Mouse (Mus musculus): ENCODE results near the gene Tarbp2.
A peak's percentile ranks its signal among the peaks of the same experiment; 100 is the strongest.

Gene Tarbp2

DNA sequence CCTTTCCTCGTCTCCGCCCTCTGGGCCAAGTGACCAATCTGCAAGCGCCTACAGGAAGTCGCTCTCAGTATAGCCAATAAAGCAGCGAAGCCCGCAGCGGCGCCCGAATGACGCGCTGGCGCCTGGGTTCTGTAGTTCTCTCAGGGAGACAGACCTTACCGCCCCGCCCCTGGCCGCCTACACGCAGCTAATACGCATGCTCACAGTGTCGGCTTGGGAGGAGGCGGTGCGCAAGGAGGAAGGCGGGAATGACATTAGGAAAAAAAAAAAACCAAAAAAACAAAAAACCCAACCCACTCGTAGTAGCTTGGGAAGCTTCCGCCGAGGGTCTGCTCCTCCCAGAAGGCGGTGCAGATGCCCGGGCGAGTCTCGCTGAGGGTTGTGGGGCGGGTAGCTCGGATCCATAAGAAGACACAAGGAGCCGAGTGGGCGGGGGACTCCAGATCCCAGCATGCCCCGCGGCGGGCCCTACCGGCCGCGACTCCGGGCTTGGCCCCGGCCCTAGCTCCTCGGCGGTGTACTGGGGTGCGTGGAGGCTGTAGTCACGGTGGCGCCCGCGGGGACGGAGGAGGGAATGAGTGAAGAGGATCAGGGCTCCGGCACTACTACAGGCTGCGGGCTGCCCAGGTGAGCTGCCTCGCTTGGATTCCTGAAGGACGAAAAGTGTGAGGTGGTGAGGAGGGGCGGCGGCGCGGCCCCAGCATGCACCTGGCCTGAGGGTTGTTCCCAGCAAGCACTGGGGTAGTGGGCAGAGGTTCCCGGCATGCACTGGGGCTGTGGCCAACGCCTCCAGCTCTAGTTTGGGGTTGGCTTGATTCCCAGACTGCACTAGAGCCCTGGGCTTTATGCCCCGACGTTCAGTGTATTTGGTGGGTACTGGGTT is at the start of gene Tarbp2:
Gene Tarbp2 (plus strand): TSS at position 217 of the 883 bp plus-strand sequence.
- peak; percentile 99 for DNase-seq (ENCODE audit: low read depth, low spot score)

DNA sequence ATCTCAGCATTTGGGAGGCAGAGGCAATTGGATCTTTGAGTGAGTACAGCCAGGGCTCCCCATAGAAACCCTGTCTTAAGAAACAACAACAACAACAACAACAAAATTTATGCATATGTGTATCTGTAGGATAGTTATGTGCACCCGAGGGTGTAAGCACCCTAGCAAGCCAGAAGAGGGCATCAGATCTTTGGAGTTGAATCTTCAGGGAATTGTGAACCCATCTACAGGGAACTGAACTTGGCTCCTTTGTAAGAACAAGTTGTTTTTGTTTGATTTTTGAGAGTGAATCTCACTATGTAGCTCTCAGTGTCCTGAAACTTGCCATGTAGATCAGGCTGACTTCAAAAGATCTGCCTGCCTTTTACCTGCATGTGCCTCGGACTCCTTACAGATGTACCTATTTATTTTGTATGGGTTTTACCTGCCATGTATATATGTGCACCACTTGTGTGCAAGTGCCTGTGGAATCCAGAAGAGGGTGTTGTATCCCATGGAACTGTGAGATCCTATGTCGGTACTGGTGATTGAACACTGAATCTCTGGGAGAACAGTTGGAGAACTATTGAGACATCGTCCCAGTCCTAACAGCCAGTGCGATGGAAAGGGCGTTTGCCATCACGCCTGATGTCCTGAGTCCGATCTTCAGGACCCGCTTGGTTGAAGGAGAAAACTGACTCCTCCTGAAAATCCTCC is 49.2 kb upstream of the Tarbp2 start:
- no peak for DNase-seq (ENCODE audit: low read depth, low spot score)

DNA sequence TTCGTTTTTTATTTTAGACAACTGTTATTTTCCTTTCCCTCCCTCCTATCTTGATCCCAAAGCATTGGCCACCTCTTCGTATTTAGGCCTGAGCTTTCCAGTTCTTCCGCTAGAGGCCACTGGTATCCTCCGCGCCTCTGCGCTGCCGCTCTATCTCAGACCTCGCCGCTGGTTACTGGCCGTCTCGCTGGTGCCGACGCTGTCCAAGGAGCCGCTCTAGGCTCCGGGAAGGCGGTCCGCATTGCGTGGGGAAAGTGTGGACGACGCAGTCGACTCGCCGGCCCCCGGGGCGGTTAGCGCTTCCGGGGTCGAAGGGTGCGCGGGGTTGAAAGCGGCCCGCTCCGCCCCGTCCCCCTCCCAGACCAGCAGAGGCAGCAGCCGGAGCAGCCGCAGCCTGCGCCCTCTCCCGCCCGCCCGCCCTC is 47.8 kb upstream of the Tarbp2 start, which contains the start of gene Pcbp2:
Gene Pcbp2 (plus strand): TSS at position 357 of the 422 bp plus-strand sequence.
- DNase-seq (ENCODE audit: low read depth, low spot score): peak; percentile 93

DNA sequence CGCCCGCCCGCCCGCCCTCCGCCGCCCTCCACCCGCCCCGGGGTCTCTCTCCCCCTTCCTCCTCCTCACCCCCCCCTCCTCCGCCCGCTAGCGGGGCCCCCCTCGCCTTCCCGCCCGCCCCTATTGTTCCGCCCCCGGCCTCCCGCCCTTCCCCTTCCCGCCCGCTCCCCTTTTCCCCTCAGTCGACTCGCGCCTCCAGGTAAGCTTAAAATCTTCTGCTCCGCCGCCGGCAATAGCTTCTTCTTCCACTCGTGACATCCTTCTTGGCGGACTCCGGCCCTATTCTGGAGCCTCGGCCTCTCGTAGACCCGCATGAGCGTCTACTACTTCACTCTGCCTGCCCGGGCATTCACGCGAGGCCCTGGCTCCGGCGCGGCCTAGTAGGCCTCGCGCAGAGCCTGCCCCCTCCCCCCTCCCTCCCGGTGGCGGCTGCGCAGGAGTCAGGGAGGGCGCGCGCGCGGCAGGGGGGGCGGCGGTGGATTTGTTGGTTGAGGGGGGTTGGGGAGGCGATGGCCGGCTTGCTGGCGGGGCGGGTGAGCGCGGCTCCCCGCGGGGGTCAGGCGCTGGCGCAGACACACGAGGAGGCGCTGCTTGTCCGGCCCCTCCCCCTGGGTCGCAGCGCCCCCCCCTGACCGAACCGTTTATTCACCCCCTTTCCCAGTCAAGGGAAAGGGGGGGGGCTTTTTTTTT is 47.2 kb upstream of the Tarbp2 start:
- no peak for DNase-seq (ENCODE audit: low read depth, low spot score)

DNA sequence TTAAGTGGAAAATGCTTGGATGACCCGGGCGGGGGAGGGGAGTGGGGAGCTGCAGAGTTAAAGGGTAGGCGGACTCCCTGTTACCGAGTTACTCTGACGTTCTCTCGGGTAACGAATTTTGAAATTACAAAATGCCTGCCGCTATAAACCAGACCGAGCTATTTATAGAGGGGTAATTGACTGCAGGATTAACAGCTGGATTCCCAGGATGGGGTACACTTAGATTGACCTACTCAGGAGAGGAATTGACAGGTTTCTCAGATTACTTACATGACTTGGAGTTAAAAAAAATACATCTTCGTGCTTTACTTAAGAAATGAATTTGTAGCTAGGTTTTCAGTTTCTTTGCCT is 46.7 kb upstream of the Tarbp2 start:
- DNase-seq (ENCODE audit: low read depth, low spot score): no peak

DNA sequence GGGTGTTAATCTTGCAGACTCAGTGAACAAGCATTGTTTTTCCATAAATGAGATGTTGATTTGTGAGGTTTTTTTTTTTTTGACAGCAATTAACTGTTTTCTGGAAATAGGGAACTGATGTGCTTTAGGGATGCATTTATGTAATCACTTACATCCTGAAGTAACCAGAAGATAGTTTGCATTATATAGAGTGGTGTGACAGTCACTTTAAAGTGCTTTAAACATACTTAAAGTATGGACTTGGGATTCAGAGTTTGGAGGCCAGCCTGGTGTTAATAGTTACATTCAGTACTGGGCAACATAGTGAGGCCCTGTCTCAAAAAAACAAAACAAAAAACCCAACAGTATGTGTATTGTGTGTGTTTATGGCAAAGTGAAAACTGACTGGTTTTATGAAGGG is 46.3 kb upstream of the Tarbp2 start:
- DNase-seq (ENCODE audit: low read depth, low spot score): no peak

DNA sequence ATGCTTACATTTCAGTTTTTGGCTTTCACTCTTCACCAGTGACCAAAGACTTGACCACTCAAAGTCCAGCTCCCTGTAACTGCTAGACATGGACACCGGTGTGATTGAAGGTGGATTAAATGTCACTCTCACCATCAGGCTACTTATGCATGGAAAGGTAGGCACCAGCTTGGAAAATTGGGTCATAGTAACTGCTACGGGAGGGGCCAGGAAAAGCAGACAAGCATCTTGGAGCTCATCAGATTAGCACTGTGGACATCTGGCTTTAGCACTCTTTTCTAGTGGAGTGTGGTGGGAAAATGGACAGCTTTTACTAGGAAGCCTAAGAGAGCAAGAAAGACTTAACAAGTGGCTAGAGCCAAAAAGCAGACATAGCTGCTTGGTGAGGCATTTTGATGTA is 44.7 kb upstream of the Tarbp2 start:
- no peak for DNase-seq (ENCODE audit: low read depth, low spot score)

DNA sequence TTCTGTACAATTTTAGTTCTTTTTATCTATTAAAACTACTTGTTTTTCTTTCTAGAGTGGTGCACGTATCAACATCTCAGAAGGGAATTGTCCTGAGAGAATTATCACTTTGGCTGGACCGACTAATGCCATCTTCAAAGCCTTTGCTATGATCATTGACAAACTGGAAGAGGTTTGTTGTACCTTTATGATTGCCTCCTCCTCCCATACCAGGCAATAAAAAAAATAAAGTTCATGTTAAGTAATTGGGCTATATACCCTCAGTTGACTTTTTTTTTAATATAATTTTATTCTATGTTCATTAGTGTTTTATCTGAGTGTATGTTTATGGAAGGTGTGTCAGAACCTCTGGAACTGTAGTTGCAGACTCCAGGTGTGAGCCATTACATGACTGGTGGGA is 43.5 kb upstream of the Tarbp2 start:
- DNase-seq (ENCODE audit: low read depth, low spot score): no peak

DNA sequence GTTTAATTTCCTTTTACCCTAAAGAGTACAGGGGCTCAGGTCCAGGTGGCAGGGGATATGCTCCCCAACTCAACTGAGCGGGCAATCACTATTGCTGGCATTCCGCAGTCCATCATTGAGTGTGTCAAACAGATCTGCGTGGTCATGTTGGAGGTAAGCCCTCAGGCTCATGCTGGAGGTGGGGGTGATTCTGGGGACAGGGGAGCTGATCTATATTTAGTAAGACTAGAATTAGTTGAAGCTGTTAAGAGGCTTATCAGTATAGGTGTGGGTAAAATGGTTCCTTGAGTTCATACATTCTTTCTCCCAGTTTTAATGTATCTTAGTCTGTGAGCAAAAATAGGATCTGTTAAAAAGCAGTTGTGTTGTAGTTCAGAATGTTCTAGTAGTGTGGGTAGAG is 34.9 kb upstream of the Tarbp2 start:
- DNase-seq (ENCODE audit: low read depth, low spot score): no peak

DNA sequence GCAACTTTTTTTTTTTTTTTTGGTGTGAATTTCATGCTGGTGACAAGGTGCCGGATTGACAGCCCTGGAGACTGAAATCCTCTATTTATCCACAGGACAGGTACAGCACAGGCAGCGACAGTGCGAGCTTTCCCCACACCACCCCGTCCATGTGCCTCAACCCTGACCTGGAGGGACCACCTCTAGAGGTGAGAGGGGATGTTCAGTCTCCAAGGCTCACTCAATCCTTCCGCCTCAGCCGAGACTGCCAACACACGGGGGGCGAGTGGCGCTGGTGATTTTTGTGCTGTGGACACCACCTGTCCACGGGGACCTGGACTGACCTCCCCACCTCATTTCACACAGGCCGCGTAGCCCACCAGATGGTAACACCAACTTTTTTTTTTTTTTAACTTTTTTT is 32.1 kb upstream of the Tarbp2 start:
- DNase-seq (ENCODE audit: low read depth, low spot score): no peak

DNA sequence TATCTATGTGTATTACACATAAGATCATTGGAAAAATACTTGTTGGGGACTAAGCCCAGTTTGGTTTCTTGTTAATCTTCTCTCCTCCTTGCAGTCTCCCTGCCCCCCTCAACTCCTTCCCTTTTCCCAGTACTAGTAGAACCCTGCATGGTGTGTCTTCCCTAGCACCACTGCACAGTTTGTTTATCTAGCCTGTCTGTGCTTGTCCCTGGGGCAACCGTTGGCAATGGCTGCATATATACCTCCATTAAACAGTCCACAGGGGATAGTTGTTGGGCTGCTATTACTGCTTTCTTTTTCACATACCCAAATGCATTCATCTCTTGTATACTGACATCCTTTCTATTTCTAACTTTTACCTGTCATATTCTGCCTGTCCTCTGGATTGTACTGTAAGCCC is 30.3 kb upstream of the Tarbp2 start:
- DNase-seq (ENCODE audit: low read depth, low spot score): no peak

DNA sequence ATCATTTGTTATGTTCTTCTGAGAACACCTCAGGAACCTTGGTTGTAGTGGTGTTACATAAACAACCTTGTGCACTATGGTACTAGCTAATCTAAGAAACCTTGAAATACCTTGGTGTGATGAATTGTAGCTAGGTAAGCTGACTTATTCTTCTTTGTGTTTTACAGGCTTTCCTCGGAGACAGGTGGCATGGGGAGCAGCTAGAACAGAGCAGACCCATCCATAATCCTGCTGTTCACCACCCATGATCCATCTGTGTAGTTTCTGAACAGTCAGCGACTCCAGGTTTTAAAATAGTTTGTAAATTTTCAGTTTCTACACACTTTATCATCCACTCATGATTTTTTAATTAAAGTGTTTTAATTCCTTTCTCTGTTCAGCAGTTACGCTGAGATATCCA is 19.7 kb upstream of the Tarbp2 start:
- no peak for DNase-seq (ENCODE audit: low read depth, low spot score)

DNA sequence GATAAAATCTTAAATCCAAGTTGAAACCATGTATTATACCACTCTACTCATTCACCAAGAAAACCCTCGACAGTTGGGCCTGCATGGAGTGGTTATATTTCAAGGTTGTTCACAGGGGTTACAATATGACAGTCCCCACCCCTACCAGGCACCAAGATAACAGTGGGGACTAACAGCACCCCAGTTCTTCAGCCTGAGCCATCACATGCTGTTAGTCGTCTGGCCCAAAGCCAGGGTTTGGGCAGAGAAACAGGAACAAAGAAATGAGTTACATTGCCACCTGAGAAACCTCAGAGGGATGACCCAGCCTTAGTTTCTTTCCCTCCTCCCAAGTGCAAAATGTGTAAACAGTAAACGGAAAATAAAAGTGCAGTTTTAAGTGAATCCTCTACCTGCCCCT is 18.6 kb upstream of the Tarbp2 start:
- DNase-seq (ENCODE audit: low read depth, low spot score): no peak

DNA sequence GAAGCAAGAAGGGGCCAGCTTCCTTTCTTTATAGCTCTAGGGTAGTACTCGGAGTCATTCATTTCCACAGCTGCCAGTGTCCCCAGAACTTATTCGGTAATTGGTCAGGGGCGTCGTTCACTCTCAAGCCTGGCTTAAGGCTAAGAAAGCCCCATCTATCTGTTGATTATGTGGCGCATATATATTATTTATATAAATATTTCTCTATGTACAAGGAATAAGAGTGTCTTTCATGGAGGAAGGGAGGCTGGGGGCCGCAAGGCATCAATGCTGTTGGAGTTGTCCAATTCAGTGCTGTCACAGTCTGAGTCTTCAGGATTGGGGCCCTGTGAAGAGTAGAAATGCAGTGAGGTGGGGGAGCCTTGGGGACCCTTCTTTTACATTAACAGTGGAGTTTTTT is 18.1 kb upstream of the Tarbp2 start:
- DNase-seq (ENCODE audit: low read depth, low spot score): no peak

DNA sequence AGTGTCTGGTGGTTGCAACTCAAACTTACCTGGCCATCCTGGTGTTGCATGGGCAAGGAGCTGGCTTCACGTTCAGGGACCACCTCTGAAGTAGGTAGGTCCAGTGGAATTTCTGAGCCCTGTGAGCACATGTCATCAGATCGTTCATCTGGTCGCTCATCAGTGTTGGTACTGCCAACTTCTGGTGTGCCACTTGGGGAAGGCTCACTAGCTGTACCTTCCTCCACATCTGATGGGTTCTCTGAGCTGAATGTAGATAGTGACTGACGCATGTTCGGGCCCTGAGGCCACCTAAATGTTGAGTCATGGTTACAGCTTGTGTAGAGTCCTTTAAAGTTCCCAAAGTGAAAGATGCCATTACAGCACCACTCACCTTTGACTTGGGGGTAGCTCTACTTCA is 17.5 kb upstream of the Tarbp2 start:
- no peak for DNase-seq (ENCODE audit: low read depth, low spot score)

DNA sequence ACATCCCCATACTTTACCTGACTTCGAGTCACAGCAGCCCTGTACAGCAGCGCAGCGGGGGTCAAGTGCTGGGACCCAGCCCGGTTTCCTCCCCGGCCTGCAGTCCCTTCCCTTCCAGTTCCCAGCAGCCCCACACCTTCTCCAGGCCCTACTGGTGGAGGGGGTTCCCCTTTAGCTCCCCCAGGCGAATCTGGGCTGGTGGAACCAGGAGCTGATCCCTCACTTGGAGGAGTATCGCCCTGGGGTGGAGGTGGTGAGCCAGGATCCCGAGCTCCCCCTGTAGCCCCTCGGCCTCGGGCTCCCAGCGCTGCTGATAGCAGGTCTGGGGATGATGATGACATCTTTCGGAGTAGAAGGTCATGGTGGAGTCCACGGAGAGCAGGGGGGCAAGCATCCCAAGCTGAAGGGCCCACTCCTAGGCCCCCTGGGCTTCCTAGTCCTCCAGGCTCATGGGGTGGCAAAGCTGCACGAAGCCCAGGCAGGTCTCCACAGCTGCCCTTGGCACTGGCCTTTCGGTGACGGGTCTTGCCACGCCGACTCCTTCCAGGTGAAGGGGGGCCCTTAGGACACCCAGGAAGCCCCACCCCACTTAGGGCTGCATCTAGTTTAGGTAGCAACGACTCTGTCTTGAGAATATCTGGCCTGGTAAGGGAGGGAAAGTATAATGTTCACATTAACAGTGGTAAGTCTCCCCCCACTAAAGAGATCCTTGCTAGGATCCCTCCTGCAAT is 16.7 kb upstream of the Tarbp2 start:
- no peak for DNase-seq (ENCODE audit: low read depth, low spot score)

DNA sequence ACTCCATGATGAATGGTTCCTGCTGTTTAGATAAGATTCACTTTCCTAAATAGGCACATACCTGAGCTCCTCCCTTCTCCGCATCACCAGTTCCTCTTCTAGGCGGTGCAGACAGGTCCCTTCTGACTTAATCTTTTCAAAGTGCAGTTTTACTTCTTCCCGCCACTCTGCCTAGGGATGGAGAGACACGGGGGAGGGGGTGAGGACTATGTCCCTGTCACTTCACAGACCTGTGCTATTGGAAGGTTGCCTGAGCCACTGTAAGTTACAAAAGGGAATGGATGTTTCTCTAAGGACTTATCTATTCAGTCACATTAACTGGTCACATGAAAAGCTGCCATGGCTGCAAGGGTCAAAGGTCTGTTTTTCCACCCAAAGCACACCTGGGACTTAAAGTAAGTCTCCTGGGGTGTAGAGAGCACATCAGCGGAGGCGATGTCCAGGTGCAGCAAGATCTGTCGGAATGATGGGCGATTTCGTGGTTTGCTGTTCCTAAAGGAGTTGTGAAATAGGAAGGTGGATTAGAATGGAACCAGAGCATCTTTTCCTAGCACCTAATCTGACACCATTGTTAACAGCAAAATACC is 15.6 kb upstream of the Tarbp2 start:
- DNase-seq (ENCODE audit: low read depth, low spot score): no peak

DNA sequence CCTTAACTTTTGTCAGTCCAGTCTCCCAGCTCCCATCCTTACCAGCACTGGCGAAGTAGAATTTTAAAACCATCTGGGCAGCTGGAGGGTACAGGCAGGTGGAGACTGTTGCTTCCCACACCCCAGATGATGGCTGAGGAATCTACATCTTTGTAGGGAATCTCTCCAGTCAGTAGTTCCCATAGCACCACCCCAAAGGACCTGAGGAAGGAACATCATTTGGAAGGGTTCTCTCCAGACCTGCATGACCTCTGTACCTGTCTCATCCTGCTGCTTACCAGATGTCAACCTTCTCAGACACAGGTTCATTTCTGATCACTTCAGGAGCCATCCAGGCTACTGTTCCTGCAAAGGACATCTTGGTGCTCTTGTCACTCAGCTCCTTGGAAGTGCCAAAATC is 14.5 kb upstream of the Tarbp2 start, which contains the start of gene Gm10337:
Gene Gm10337 (plus strand): TSS at position 276 of the 400 bp plus-strand sequence.
- no peak for DNase-seq (ENCODE audit: low read depth, low spot score)

DNA sequence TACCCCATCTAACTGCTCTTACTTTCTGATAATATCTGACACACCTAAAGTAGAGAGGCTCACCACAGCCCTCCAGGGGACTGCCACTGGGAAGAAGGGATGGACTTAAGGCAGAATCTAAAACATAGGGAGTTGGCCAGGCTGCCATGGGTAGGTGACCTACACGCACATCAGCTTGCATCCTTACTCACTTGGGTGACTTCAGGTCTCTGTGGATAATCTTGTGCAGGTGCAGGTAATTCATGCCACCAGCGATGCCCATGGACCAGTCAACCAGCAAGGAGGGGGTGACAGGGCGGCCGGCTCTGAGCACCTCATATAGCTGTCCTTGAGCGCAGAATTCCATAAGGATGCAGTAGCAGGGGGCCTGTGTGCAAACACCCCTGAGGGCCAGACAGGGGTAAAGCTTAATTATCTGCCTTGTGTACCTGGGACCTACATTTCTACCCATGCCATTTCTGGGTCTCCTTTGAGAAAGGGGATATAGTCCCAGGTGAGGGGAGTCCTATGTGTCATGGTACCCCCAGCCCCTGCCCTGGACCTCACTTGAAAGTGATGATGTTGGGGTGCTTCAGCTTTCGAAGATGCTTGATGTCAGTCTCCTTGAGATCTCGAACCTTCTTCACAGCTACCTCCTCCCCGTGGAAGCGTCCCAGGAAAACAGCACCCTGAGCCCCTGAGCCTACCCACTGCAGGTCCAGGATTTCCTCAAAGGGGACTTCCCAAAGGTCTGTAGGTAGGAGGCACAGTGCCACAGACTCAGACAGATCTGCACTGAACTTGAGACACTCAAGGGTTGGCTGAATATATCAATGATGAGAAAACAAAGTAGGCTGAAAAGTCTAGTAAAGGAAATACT is 13.8 kb upstream of the Tarbp2 start:
- DNase-seq (ENCODE audit: low read depth, low spot score): no peak

DNA sequence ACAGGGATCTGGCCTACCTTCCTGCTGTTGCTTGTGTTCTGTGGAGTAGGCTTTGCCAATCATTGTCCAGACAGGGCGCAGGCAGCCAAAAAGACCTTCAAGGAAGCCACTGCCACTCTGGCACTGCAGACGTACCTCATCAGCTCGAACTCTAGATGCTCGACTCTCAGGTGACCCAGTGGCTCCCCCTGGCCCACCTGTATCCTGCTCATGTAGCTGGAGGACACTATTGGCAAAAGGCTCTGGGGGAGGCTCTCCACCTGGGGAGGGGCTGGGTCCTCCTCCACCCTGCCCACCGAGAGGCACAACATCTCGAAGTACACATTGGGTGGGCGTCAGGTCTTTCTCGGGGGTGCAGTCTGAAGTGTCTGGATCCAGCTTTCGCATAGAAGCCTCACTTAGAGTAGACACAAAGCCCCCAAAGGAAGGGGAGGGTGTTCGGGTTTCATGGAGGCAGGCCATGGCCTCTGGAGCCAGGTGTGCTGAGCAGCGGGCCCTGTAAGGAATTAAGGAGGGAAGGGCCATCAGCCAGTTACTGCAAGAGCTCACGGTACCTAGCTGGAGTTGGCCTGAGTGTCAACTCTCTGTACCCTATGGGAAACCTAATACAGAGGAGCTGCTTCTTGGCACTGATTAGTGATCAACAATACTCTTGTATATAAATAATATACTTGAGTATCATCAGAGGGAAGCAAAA is 12.8 kb upstream of the Tarbp2 start:
- no peak for DNase-seq (ENCODE audit: low read depth, low spot score)

Measured in WW6 (cell line).